Mouse (Mus musculus): Measurements from ENCODE around the gene Polrmt. TPM values are rescaled to one million over a fixed set of nuclear protein-coding genes. Genes with fewer than 3 reads are reported as not detected.

Gene Polrmt
- total RNA-seq, 2 experiments from 2014 or later, result 20.8 to 24.6 TPM

GRCm38 (mm10) chr10:79686219-79686618, 60.2 kb downstream of the Polrmt start:
- DNase-seq, result no peak

Other genes starting within 250 kb of the Polrmt start
- gene Plpp2, start 212.8 kb downstream of the Polrmt start, total RNA-seq (2021), result 1 to 10 TPM; 2.3 to 2.6 TPM
- gene Mier2, start 191.4 kb downstream of the Polrmt start, total RNA-seq (2021), result 10 to 100 TPM; 16.1 to 18.2 TPM
- gene Theg, start 159.2 kb downstream of the Polrmt start, total RNA-seq (2021), result not detected
- under 1 TPM; 0.07 to 0.16 TPM for gene C2cd4c, start 132.6 kb downstream of the Polrmt start, total RNA-seq (2021)
- 1 to 10 TPM; 2.7 to 5.3 TPM for gene Shc2, start 108.7 kb downstream of the Polrmt start, total RNA-seq (2021)
- under 1 TPM; 0.26 to 0.97 TPM for gene Odf3l2, start 100.8 kb downstream of the Polrmt start, total RNA-seq (2021)
- not detected for gene Madcam1, start 82.0 kb downstream of the Polrmt start, total RNA-seq (2021)
- gene Tpgs1, start 77.2 kb downstream of the Polrmt start, total RNA-seq (2021), result 10 to 100 TPM; 18.3 to 18.7 TPM
- gene Cdc34, start 64.4 kb downstream of the Polrmt start, total RNA-seq (2021), result 100 to 1,000 TPM; 265 to 287 TPM
- 1 to 10 TPM; 2.3 to 2.7 TPM for gene Gzmm, start 57.6 kb downstream of the Polrmt start, total RNA-seq (2021)
- gene Bsg, start 42.1 kb downstream of the Polrmt start, total RNA-seq (2021), result 100 to 1,000 TPM; 420 to 439 TPM
- under 1 TPM; 0.86 to 0.96 TPM for gene Hcn2, start 29.9 kb downstream of the Polrmt start, total RNA-seq (2021)
- not detected for gene Fgf22, start 8.5 kb upstream of the Polrmt start, total RNA-seq (2021)
- gene Rnf126, start 20.4 kb upstream of the Polrmt start, total RNA-seq (2021), result 10 to 100 TPM; 35.2 to 36.1 TPM
- 1 to 10 TPM; 1.1 to 1.6 TPM for gene Fstl3, start 30.7 kb upstream of the Polrmt start, total RNA-seq (2021)
- gene Prss57, start 44.4 kb upstream of the Polrmt start, total RNA-seq (2021), result under 1 TPM in 1 of 2 experiments, not detected in 1; 0.11 TPM
- gene Palm, start 47.0 kb upstream of the Polrmt start, total RNA-seq (2021), result 10 to 100 TPM; 26.6 to 36.8 TPM
- under 1 TPM in 1 of 2 experiments, not detected in 1; 0.54 TPM for gene Misp, start 74.4 kb upstream of the Polrmt start, total RNA-seq (2021)
- gene Ptbp1, start 107.8 kb upstream of the Polrmt start, total RNA-seq (2021), result 100 to 1,000 TPM in 1 of 2 experiments, 10 to 100 TPM in 1; 75.2 to 110 TPM
- gene Prtn3, start 127.9 kb upstream of the Polrmt start, total RNA-seq (2021), result 1 to 10 TPM in 1 of 2 experiments, not detected in 1; 2.1 TPM
- gene Plppr3, start 128.1 kb upstream of the Polrmt start, total RNA-seq (2021), result 1 to 10 TPM in 1 of 2 experiments, under 1 TPM in 1; 0.49 to 1.6 TPM
- 1 to 10 TPM in 1 of 2 experiments, not detected in 1; 1.9 TPM for gene Elane, start 139.7 kb upstream of the Polrmt start, total RNA-seq (2021)
- gene Cfd, start 144.3 kb upstream of the Polrmt start, total RNA-seq (2021), result 10 to 100 TPM; 21.5 to 22.8 TPM
- 10 to 100 TPM; 39.6 to 43.8 TPM for gene Med16, start 162.3 kb upstream of the Polrmt start, total RNA-seq (2021)
- gene Gm26602, start 164.3 kb upstream of the Polrmt start, total RNA-seq (2021), result not detected
- under 1 TPM; 0.23 to 0.59 TPM for gene Kiss1r, start 170.4 kb upstream of the Polrmt start, total RNA-seq (2021)
- gene R3hdm4, start 174.6 kb upstream of the Polrmt start, total RNA-seq (2021), result 100 to 1,000 TPM; 101 to 108 TPM
- gene Arid3a, start 180.5 kb upstream of the Polrmt start, total RNA-seq (2021), result 1 to 10 TPM; 2.6 to 4.1 TPM
- gene Wdr18, start 213.6 kb upstream of the Polrmt start, total RNA-seq (2021), result 10 to 100 TPM; 18.0 to 21.8 TPM
- under 1 TPM; 0.14 to 0.38 TPM for gene Grin3b, start 224.1 kb upstream of the Polrmt start, total RNA-seq (2021)
- 10 to 100 TPM; 85.5 to 90.8 TPM for gene Tmem259, start 237.7 kb upstream of the Polrmt start, total RNA-seq (2021)
- gene Cnn2, start 242.0 kb upstream of the Polrmt start, total RNA-seq (2021), result 10 to 100 TPM; 26.1 to 38.6 TPM
- gene Abca7, start 249.9 kb upstream of the Polrmt start, total RNA-seq (2021), result 1 to 10 TPM; 3.2 to 4.2 TPM